ENCODE assay signal across 8 mouse cellular contexts in the genomic region with DNA sequence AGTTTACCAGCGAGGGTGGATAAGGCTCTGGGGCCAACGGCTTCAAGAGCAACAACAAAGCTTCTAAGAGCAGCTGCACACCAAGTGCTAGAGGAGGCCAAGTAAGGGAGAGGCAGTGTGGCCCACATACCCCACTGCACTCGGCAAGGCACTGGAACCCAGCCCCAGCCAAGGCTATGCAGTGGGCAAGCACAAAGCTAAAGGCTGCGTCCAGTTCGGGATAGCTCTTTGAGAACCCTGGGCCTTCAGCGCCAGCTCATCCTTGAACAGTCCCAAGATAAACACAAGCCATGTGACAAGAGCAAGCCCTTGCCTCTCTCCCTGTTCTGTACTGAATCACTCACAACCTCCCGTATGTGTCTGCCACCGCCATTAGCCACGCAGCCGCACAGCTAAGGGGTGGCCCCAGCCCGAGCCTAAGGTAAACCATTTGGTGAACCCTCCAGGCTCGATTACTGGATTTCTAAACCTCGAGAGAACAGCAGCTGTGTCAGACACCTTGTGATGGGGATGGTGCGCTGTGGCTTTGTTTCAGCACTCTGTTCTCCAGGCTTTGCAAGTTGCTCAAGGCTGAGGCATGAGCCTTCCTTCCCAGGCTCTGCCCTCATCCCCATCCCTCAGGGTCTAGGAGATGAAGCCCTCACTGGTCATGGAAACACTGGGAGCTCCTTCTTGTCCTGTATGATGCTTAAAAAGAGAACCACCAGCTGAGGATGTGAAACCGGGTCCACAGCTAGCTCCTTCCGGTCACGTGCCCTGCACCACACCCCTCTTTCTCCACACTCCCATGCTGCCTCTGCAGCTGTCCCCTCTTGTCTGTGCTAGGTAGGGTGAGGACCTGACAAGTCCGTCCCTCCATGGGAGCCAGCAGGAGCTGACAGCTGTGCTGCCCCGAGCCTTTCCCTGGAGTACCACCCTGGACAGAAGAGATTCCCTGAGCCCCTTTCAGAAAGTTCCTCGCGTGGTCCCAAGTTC. TPM values are rescaled to one million over a fixed set of nuclear protein-coding genes. Genes with fewer than 3 reads are reported as not detected.
A peak's percentile ranks its signal among the peaks of the same experiment; 100 is the strongest.
DNase-seq lines count a peak whose midpoint lies in the region; ATAC-seq lines count a peak whose summit lies in the region.

No protein-coding gene starts in this region.

- no peak for ATAC-seq in forebrain, embryonic 12.5 days (ENCODE audit: low FRiP score)
- ATAC-seq in inflammation-experienced regulatory T-cells, adult 6 months, result peak; percentile 38

- peak overlapping the region; percentile 35; the same call in 1 of the 2 replicates for H3K27ac ChIP-seq in forebrain, embryonic 10.5 days
- no peak overlapping the region for H3K27ac ChIP-seq in forebrain, embryonic 12.5 days

- DNase-seq in forebrain, embryonic 10.5 days (ENCODE audit: extremely low spot score, low spot score), result no peak
- peak; percentile 46 to 59 for DNase-seq in adrenal gland, postnatal 36 days
- DNase-seq in spleen, adult 12 weeks (ENCODE audit: low spot score), result peak; percentile 52
- DNase-seq in cerebellum, adult 11 months, result no peak
- no peak for DNase-seq in c-Kit-positive CD71-positive TER-119-positive erythroid progenitor cells, embryonic 14.5 days (ENCODE audit: low spot score)
- DNase-seq in cerebellum, postnatal 4 days (ENCODE audit: low spot score in 2 of 2), result no peak

- H3K4me1 ChIP-seq in forebrain, embryonic 10.5 days, result peaks cover 33% of the 10 kb centered on the region
- no peaks in the 10 kb centered on the region for H3K4me1 ChIP-seq in forebrain, embryonic 12.5 days

- WGBS in forebrain, embryonic 10.5 days, result 87% methylated on average over 21 of the region's 21 CpGs
- 84% methylated on average over 21 of the region's 21 CpGs for WGBS in forebrain, embryonic 12.5 days

- no peak overlapping the region for H3K4me2 ChIP-seq in forebrain, embryonic 12.5 days

- H3K9me3 ChIP-seq in forebrain, embryonic 10.5 days, result no peaks in the 10 kb centered on the region
- H3K9me3 ChIP-seq in forebrain, embryonic 12.5 days, result no peaks in the 10 kb centered on the region

- H3K27me3 ChIP-seq in forebrain, embryonic 10.5 days (ENCODE audit: poor library complexity, severe bottlenecking), result no peaks in the 10 kb centered on the region
- no peaks in the 10 kb centered on the region for H3K27me3 ChIP-seq in forebrain, embryonic 12.5 days

- no peak overlapping the region for H3K4me3 ChIP-seq in forebrain, embryonic 10.5 days
- H3K4me3 ChIP-seq in forebrain, embryonic 12.5 days (replicated peaks), result no peak overlapping the region

- H3K36me3 ChIP-seq in forebrain, embryonic 10.5 days (replicated peaks), result peaks cover 7% of the 10 kb centered on the region; the same call in 1 of the 2 replicates
- no peaks in the 10 kb centered on the region for H3K36me3 ChIP-seq in forebrain, embryonic 12.5 days (replicated peaks)

- no peak overlapping the region for H3K9ac ChIP-seq in forebrain, embryonic 12.5 days

RNA-seq across cellular contexts. Expression of a gene that starts 21.6 kb away (rescaled TPM):
- 8.1 TPM in 2 replicates for polyA plus RNA-seq in forebrain, embryonic 10.5 days (2016; fragmentation: Nextera tagmentation; extraction: Ambion mirVana)
- polyA plus RNA-seq in forebrain, embryonic 12.5 days (2016; fragmentation: Nextera tagmentation; extraction: Ambion mirVana), result 12.3 and 14.2 TPM in 2 replicates
- 10 to 100 TPM; 21.2 to 21.3 TPM for total RNA-seq in adrenal gland, postnatal 36 days (2021)
- polyA plus RNA-seq in inflammation-experienced regulatory T-cells, adult 6 months (2017; shearing (Covaris generic)), result under 1 TPM; 0.11 to 0.28 (median 0.23) TPM

RNA-seq across cellular contexts. Expression of a gene that starts 53.3 kb away (rescaled TPM):
- 65.8 and 71.0 TPM in 2 replicates for polyA plus RNA-seq in forebrain, embryonic 10.5 days (2016; fragmentation: Nextera tagmentation; extraction: Ambion mirVana)
- polyA plus RNA-seq in forebrain, embryonic 12.5 days (2016; fragmentation: Nextera tagmentation; extraction: Ambion mirVana), result 32.4 and 35.6 TPM in 2 replicates
- 10 to 100 TPM; 24.4 to 27.7 TPM for total RNA-seq in adrenal gland, postnatal 36 days (2021)
- 10 to 100 TPM; 19.9 to 30.3 (median 23.0) TPM for polyA plus RNA-seq in inflammation-experienced regulatory T-cells, adult 6 months (2017; shearing (Covaris generic))

Comparison
In these comparisons a context has a peak if more than half of its experiments do, and no peak if none do; other contexts are left out.
1. DNase-seq: peak in adrenal gland, postnatal 36 days (2 of 2) and spleen, adult 12 weeks (single experiment); none in forebrain, embryonic 10.5 days (single experiment), cerebellum, adult 11 months (single experiment), c-Kit-positive CD71-positive TER-119-positive erythroid progenitor cells, embryonic 14.5 days (single experiment) and cerebellum, postnatal 4 days (0 of 2).